Mouse (Mus musculus): Measurements from ENCODE around the gene Cylc1. TPM values are rescaled to one million over a fixed set of nuclear protein-coding genes. Genes with fewer than 3 reads are reported as not detected.

Gene Cylc1
- not detected in 2 replicates for polyA plus RNA-seq (2012)

GRCm38 (mm10) chrX:111110118-111110517 lies at the start of gene Cylc1:
Gene Cylc1 (plus strand): TSS chrX:111110418.
- Histone ChIP-seq H3K4me3 (replicated peaks) (no peak within 1 kb of the TSS), H3K27me3 (ENCODE audit: control insufficient read depth) (no peaks in the 10 kb centered on the region), H3K4me1 (ENCODE audit: control insufficient read depth) (no peaks in the 10 kb centered on the region), H3K9me3 (ENCODE audit: control insufficient read depth, low read length) (no peaks in the 10 kb centered on the region), H3K36me3 (ENCODE audit: control insufficient read depth) (no peaks in the 10 kb centered on the region)
- no peak for TF ChIP-seq TAL1 (IDR thresholded peaks at IDR 0.05; ENCODE audit: low read length)
- TF ChIP-seq GATA1 (IDR thresholded peaks at IDR 0.05; ENCODE audit: low read length): no peak

GRCm38 (mm10) chrX:111078680-111079079 lies 31.5 kb upstream of the Cylc1 start:
- Histone ChIP-seq H3K4me1 (ENCODE audit: control insufficient read depth) (no peaks in the 10 kb centered on the region), H3K4me3 (replicated peaks) (no peak overlapping the region), H3K27me3 (ENCODE audit: control insufficient read depth) (no peaks in the 10 kb centered on the region), H3K9me3 (ENCODE audit: control insufficient read depth, low read length) (no peaks in the 10 kb centered on the region), H3K36me3 (ENCODE audit: control insufficient read depth) (no peaks in the 10 kb centered on the region)
- TF ChIP-seq TAL1 (IDR thresholded peaks at IDR 0.05; ENCODE audit: low read length) (no peak), GATA1 (IDR thresholded peaks at IDR 0.05; ENCODE audit: low read length) (no peak)

GRCm38 (mm10) chrX:111168040-111168439 lies 57.8 kb downstream of the Cylc1 start, which contains the start of gene Gm10112:
Gene Gm10112 (plus strand): TSS chrX:111168340.
- Histone ChIP-seq H3K36me3 (ENCODE audit: control insufficient read depth) (no peaks in the 10 kb centered on the region), H3K9me3 (ENCODE audit: control insufficient read depth, low read length) (peaks cover 4% of the 10 kb centered on the region; the same call in 1 of the 2 replicates), H3K4me3 (replicated peaks) (no peak within 1 kb of the TSS), H3K4me1 (ENCODE audit: control insufficient read depth) (no peaks in the 10 kb centered on the region), H3K27me3 (ENCODE audit: control insufficient read depth) (no peaks in the 10 kb centered on the region)
- no peak for TF ChIP-seq GATA1 (IDR thresholded peaks at IDR 0.05; ENCODE audit: low read length)
- TF ChIP-seq TAL1 (IDR thresholded peaks at IDR 0.05; ENCODE audit: low read length): no peak

Other genes with a start within 250 kb of the Cylc1 start
- not detected in 2 replicates for gene Gm10112, start 57.9 kb downstream of the Cylc1 start, polyA plus RNA-seq (2012)